Mouse (Mus musculus): ENCODE measurements around the gene Ppp2r3a.

DNA sequence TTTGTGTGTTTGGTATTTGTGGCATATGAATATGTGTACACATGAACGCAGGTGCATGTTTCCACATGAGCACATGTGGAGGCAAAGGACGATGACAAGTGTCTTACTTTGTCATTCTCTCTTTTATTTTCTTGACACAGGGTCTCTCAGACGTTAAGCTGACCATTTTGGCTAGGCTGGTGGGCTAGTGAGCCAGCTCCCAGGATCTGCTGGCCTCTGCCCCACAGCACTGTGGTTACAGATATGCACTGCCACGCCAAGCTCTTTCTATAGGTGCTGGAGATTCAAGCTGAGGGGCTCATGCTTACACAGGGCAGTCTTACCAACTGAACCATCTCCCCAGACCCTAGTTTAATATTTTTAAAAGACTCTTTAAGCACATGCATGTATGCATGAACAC is 45.1 kb downstream of the Ppp2r3a start:
- TF ChIP-seq POLR2A (IDR thresholded peaks at IDR 0.05; ENCODE audit: low read depth, low read length) = no peak
- no peak for TF ChIP-seq CTCF (IDR thresholded peaks at IDR 0.05; ENCODE audit: extremely low read depth, insufficient read depth, insufficient read length, insufficient replicate concordance)

Measured in spleen, adult 2 months (tissue).